Mouse (Mus musculus) kidney, adult 2 months (tissue): ENCODE results near the gene Plekhb1.

ENCODE experiments used
- CTCF ChIP-seq: fragments of 200-500 bp; conservative IDR thresholded peaks from 2 replicates; pipeline ENCODE4 v1.5.1; 2011; ENCODE audit warnings: low read depth, mild to moderate bottlenecking, control low read depth, low read length, moderate library complexity, mixed read lengths; ENCODE audit not compliant: insufficient read depth, insufficient read length
- POLR2A ChIP-seq: fragments of 200-500 bp; IDR thresholded peaks from one replicate; pipeline ENCODE4 v1.6.1; 2011; ENCODE audit warnings: low read depth, low read length, control low read depth

DNA sequence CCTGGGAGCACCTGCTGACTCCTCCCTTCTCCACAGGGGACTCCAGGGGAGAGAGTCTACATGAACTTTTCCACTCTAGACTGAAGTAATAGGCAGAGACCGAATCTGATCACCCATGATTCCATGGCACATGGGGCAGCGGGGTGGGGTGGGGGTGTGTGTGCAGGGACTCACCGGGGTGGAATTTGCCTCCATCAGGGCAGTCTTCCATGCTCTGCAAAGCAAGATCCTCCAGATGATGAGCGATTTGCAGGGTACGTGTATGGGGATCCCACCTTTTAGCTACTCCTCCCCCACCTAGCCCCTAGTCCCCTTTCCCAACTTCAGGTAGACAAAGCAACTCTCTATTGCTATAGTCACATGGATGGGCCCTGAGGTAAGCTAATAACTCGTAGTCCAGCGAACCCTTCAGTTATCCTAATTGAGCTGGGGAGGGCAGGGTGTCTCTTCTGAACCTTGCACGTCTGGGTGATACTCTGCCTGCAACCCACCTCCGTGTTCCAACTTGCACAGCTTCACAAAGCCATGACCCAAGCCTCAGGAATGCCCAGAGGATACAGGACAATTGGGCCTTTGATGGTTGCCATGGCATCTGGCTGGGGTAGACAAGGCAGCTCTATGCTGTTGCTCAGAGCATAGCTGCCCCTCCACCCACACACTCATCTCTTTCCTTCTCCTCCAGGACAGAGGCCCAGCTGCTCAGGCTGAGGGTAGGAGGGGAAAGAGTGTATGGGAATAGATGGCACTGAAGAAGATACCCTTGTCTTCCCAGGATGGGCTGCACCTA is 8.5 kb downstream of the Plekhb1 start:
- TF ChIP-seq CTCF: no peak
- no peak for TF ChIP-seq POLR2A
